Mouse (Mus musculus) intestine, embryonic 16.5 days (tissue): Measurements from ENCODE around the gene Ttll2. TPM values are rescaled to one million over a fixed set of nuclear protein-coding genes. Genes with fewer than 3 reads are reported as not detected.
"Not testable (repeated sequence)": the region's sequence is repeated elsewhere in the genome, so short reads cannot be mapped to it uniquely, and the experiment has no call there.

Experiments used
- ATAC-seq: fragments of 200-750 bp; cut with Nextera tagmentation; 2 replicates; pipeline ENCODE4 v1.8.0; 2017; ENCODE audit warnings: moderate TSS enrichment, moderate library complexity
- H3K27ac ChIP-seq: fragments of 300-500 bp; sonication (generic); 2 replicates; pipeline ENCODE4 v1.5.1; 2014; ENCODE audit warnings: mild to moderate bottlenecking, low read length
- H3K27me3 ChIP-seq: fragments of 300-500 bp; sonication (generic); replicated peaks from 2 replicates; pipeline ENCODE4 v1.6.1; 2014; ENCODE audit warnings: low read length, control low read depth, mixed read lengths; ENCODE audit not compliant: control insufficient read depth, insufficient read depth
- H3K36me3 ChIP-seq: fragments of 300-500 bp; sonication (generic); 2 replicates; pipeline ENCODE4 v1.6.1; 2014; ENCODE audit warnings: low read length, control low read depth; ENCODE audit not compliant: control insufficient read depth, insufficient read depth
- H3K4me1 ChIP-seq: fragments of 300-500 bp; sonication (generic); 2 replicates; pipeline ENCODE4 v1.6.1; 2014; ENCODE audit warnings: low read length, control low read depth, mixed read lengths; ENCODE audit not compliant: control insufficient read depth, insufficient read depth
- H3K4me2 ChIP-seq: fragments of 300-500 bp; sonication (generic); 2 replicates; pipeline ENCODE4 v1.6.1; 2014; ENCODE audit warnings: low read depth, low read length, control low read depth
- H3K4me3 ChIP-seq: fragments of 300-500 bp; sonication (generic); 2 replicates; pipeline ENCODE4 v1.5.1; 2014; ENCODE audit warnings: mild to moderate bottlenecking, low read length
- H3K9ac ChIP-seq: fragments of 300-500 bp; sonication (generic); 2 replicates; pipeline ENCODE4 v1.6.1; 2014; ENCODE audit warnings: low read depth, low read length
- H3K9me3 ChIP-seq: fragments of 300-500 bp; sonication (generic); 2 replicates; pipeline ENCODE4 v1.6.1; 2016; ENCODE audit warnings: low read length, control low read depth; ENCODE audit not compliant: control insufficient read depth
- WGBS: fragments of 180-500 bp; shearing (Covaris S2); extraction: QIAGEN DNeasy Blood & Tissue Kit; methylation state at CpG from one replicate; pipeline ENCODE4 v1.1.7; 2014; 5-methylcytosine and 5-hydroxymethylcytosine counted together
- polyA plus RNA-seq: library from polyadenylated mRNA; unstranded; fragments of >200 nt; fragmentation: Nextera tagmentation; extraction: Ambion mirVana; gene quantifications from 2 replicates; pipeline ENCODE4 v1.2.1, GENCODE M21; 2015

Gene Ttll2
- polyA plus RNA-seq, 1 experiment from 2014 or later: not detected

DNA sequence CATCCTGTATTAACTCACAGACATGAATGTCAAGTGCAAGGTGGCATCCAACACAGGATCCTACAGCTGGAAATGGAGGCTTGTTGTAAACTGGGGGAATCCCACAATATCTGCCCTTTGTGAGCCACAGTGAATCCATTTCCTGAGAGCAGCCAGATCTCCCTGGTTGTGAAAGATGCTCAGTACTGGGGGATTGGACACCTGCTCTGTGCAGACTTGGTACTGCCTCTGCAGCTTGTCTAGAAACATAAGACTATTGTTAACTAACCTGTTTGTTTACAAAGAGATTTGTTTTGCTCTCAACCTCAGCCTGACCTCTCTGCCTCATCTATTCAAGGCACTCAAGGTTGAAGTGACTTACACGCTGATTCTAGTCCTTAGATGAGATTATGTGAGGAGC, 13.8 kb upstream of the Ttll2 start:
- H3K27ac ChIP-seq: not testable (repeated sequence)

DNA sequence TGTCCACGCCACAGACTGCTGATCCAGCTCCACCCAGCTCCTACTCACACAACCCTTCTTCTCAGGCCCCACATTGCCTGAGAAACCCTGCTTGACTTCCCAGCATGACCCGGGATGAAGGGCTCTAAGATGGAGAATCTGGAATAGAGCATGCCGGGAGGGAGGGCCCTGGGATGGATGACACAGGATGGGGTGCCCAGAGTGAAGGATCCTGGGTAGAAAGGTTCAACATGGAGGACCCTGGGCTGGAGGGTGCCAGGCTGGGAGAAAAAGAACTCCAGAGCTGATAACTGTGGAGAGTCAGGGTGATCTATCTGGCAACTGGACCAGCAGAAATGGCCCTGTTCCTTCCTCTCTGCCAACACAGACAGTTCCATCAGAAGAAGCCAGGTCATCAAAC, 13.1 kb upstream of the Ttll2 start:
- H3K9me3 ChIP-seq, H3K9ac ChIP-seq, H3K36me3 ChIP-seq, ATAC-seq, H3K27me3 ChIP-seq, H3K4me3 ChIP-seq, H3K27ac ChIP-seq, H3K4me2 ChIP-seq, H3K4me1 ChIP-seq: not testable (repeated sequence)
- WGBS: no CpG with 5 or more reads among the region's 3 CpGs

More for the DNA sequence above, 13.8 kb upstream of the Ttll2 start:
- not testable (repeated sequence) for H3K4me2 ChIP-seq, H3K4me3 ChIP-seq, H3K27me3 ChIP-seq, ATAC-seq, H3K4me1 ChIP-seq, H3K9ac ChIP-seq, H3K36me3 ChIP-seq, H3K9me3 ChIP-seq
- no CpG with 5 or more reads among the region's 1 CpGs for WGBS

DNA sequence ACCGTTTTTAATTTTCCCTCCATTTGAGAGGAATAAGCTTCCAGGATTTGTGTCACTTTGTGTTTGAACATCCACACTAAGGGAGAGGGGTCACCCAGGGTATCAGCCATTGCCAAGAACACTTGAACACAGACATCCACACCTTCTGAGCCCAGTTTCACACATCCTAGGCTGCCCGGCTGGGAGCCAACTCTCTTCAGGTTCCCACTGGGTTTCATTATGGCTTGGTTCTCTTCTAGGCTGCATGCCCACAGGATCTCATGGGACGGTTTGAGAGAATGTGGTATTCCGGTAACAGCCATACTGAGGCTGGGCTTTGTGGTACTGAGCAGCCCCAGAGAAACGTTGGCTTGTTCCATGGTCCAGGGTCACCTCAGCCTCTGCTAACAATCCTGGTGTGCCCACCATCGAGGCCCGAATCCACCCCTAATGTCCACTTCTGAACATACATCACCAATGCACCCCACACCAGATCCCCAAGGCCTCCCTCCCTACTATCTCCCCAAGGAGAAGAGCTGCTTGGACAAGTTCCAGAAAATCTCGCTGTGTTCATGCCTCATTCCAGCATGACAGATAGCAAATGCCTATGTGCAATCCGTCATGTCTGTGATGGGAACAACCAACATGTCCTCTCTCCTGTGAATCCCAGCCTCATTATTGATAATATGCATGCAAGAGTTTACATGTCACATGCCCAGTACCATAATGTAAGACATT, 8.4 kb upstream of the Ttll2 start:
- 83% methylated on average over 9 of the region's 9 CpGs for WGBS
- not testable (repeated sequence) for H3K36me3 ChIP-seq, H3K4me1 ChIP-seq, H3K4me2 ChIP-seq, H3K9me3 ChIP-seq, H3K27ac ChIP-seq, H3K4me3 ChIP-seq, H3K27me3 ChIP-seq, ATAC-seq, H3K9ac ChIP-seq

GRCm38 (mm10) chr17:7359806-7360205, 7.3 kb upstream of the Ttll2 start:
- ATAC-seq: not testable (repeated sequence)

DNA sequence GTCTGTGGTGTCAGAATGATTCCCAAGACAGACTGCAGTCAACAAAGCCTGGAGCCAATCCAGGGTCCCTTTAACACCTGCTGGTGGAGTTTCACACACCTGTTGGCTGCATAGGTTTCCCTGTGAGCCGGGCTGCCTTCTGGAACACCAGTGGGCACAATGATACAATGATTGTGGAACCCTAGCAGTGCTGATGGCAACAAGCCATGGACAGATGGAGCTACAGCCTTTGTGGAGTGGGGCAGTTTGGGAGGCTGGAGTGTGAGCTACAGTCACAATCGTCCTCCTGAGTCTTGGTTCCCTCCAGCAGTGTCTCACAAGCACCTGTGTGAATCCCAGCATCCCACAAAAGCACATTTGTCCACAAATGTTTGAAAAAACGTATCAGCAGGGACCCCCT, 3.7 kb downstream of the Ttll2 start:
- not testable (repeated sequence) for H3K4me3 ChIP-seq, H3K27me3 ChIP-seq, H3K36me3 ChIP-seq, H3K9me3 ChIP-seq, H3K4me2 ChIP-seq, H3K27ac ChIP-seq, ATAC-seq, H3K9ac ChIP-seq, H3K4me1 ChIP-seq
- WGBS: 85% methylated on average over 1 of the region's 3 CpGs

More at GRCm38 (mm10) chr17:7359806-7360205, 7.3 kb upstream of the Ttll2 start:
- not testable (repeated sequence) for H3K4me3 ChIP-seq, H3K9me3 ChIP-seq, H3K4me1 ChIP-seq, H3K36me3 ChIP-seq, H3K27ac ChIP-seq, H3K9ac ChIP-seq, H3K4me2 ChIP-seq, H3K27me3 ChIP-seq
- 77% methylated on average over 4 of the region's 4 CpGs for WGBS

DNA sequence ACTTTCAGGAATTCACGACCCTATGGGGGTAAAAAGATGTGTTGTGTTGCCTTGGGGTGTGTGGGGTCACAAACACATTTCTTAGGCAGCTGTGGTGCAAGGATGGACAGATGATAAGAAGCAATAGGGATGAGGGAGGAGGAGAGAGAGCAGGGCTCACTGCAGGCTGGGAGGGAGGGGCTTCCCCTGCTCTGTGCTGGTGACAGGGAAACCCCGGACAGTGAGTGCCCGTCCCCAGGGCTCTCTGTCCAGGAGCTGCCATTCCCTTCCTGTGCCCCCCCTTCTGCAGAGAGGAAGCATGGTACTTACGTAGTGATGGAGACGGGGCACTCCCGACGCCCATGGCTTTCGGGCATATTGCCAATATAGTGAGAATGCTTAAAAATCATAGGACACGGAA, 15.1 kb downstream of the Ttll2 start:
- H3K9me3 ChIP-seq, ATAC-seq, H3K4me3 ChIP-seq, H3K4me1 ChIP-seq, H3K27ac ChIP-seq, H3K4me2 ChIP-seq, H3K9ac ChIP-seq, H3K36me3 ChIP-seq, H3K27me3 ChIP-seq: not testable (repeated sequence)
- 63% methylated on average over 7 of the region's 9 CpGs for WGBS

DNA sequence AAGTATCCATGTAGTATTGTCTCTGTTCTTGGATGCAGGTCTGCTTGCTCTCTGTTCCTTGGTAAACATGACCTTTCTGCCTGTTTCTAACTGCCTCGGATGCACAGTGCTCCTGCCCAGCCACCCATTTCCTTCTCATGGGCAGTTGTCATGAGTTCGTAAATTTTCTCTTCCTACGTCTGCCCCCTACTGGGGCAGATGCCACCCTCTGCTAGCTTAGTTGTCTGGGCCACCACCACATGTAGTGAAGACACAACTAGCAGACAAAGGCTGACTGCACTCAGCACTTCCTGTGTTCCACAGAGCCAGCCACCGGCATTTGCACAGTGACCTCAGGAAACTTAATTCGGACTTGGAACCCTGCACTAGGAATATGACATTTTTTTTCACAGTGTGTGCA, 19.8 kb downstream of the Ttll2 start:
- not testable (repeated sequence) for H3K4me1 ChIP-seq, ATAC-seq, H3K36me3 ChIP-seq, H3K9me3 ChIP-seq, H3K27me3 ChIP-seq, H3K27ac ChIP-seq, H3K9ac ChIP-seq, H3K4me2 ChIP-seq, H3K4me3 ChIP-seq
- WGBS: 70% methylated on average over 2 of the region's 5 CpGs

- H3K9ac ChIP-seq, H3K9me3 ChIP-seq, H3K27me3 ChIP-seq, H3K27ac ChIP-seq, H3K36me3 ChIP-seq, H3K4me3 ChIP-seq, H3K4me2 ChIP-seq, ATAC-seq, H3K4me1 ChIP-seq: not testable (repeated sequence)
- 63% methylated on average over 5 of the region's 8 CpGs for WGBS
These were observed 26.1 kb downstream of the Ttll2 start for GRCm38 (mm10) chr17:7326415-7326814.

GRCm38 (mm10) chr17:7324346-7324745, 28.1 kb downstream of the Ttll2 start, which contains the start of gene Tcp10a:
Tcp10a (plus strand) TSS chr17:7324646.
- not testable (repeated sequence) for H3K4me3 ChIP-seq, H3K27me3 ChIP-seq, H3K4me1 ChIP-seq, ATAC-seq, H3K9me3 ChIP-seq, H3K36me3 ChIP-seq, H3K27ac ChIP-seq, H3K9ac ChIP-seq, H3K4me2 ChIP-seq
- WGBS: 93% methylated on average over 3 of the region's 5 CpGs

GRCm38 (mm10) chr17:7319789-7320188, 32.7 kb downstream of the Ttll2 start:
- not testable (repeated sequence) for ATAC-seq, H3K27ac ChIP-seq, H3K36me3 ChIP-seq, H3K4me2 ChIP-seq, H3K4me1 ChIP-seq, H3K9ac ChIP-seq, H3K4me3 ChIP-seq, H3K27me3 ChIP-seq, H3K9me3 ChIP-seq
- WGBS: 71% methylated on average over 6 of the region's 6 CpGs
